Mouse (Mus musculus): ENCODE results near the gene 1110032A03Rik.

DNA sequence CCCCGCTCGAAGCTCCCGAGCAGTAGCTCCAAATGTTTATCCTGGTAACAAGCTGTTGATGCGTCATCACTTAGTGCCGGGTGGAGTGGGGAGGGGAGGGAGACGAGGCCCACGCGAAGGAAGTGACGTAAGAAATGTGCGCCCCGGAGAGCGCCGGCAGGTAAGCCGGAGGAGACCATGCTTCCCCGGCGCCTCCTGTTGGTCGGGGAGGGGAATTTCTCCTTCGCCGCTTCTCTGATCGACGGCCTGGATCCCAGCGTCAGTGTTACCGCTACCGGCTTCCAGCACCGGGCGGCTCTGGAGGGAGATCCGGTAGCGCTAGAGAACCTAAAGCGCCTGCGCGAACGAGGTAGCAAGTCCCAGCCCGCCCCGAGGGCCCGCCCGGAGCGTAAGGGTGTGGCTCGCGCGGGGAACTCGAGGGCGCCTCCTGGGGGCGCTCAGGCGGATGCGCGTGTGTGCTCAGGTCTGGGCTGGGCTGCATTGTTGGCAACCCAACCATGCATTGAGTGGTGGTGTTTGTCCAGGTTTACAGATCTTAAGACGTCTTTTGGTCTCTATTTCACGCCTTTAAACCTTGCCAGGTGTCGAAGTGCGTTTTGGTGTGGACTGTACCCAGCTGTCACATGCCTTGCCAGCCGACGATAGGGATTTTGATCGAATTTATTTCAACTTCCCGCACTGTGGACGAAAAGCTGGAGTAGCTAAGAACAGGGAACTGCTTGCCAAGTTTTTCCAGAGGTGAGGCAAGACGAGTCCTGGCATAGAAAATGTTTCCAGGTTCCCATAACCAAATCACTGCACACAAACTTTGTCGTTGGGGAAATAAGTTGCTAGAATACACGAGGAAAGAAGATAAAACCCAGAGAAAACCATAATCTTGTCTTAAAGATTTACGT is 7.0 kb downstream of the 1110032A03Rik start, which contains the start of gene Fdxacb1:
- 0 out of 2 replicates have a peak, but pooled peaks have one; percentile 4 for TF ChIP-seq ZC3H11A (IDR thresholded peaks at IDR 0.05; ENCODE audit: borderline replicate concordance, low read depth, low read length)
- TF ChIP-seq ZNF384 (IDR thresholded peaks at IDR 0.05; ENCODE audit: low read depth, low read length), result no peak
- no peak for TF ChIP-seq CHD2 (IDR thresholded peaks at IDR 0.05; ENCODE audit: low read depth, low read length)
- TF ChIP-seq HCFC1 (IDR thresholded peaks at IDR 0.05; ENCODE audit: borderline replicate concordance, insufficient read depth, low read length), result peak; percentile 84
- no peak for TF ChIP-seq MAFK (IDR thresholded peaks at IDR 0.05; ENCODE audit: insufficient read depth, low read depth, low read length)

Measured in ES-E14 (cell line).